Mouse (Mus musculus) mouse embryonic stem cell (cell line): Measurements from ENCODE around the gene Plekhb1.

ENCODE experiments used
- in situ Hi-C, 2 experiments: fragments of 300-500 bp; cut with MboI; formaldehyde crosslinking; loops; 1 replicate in 1 of 2; 3 replicates in 1 of 2; pipeline ENCODE4 v1.14.3; 2019 to 2020; ENCODE audit warnings: low sequenced_read_pairs in 2 of 2, low pct_unique_long_range_greater_than_20kb in 1 of 2, mixed read lengths in 1 of 2; ENCODE audit not compliant: unreplicated experiment in 1 of 2

Plekhb1 gene

DNA sequence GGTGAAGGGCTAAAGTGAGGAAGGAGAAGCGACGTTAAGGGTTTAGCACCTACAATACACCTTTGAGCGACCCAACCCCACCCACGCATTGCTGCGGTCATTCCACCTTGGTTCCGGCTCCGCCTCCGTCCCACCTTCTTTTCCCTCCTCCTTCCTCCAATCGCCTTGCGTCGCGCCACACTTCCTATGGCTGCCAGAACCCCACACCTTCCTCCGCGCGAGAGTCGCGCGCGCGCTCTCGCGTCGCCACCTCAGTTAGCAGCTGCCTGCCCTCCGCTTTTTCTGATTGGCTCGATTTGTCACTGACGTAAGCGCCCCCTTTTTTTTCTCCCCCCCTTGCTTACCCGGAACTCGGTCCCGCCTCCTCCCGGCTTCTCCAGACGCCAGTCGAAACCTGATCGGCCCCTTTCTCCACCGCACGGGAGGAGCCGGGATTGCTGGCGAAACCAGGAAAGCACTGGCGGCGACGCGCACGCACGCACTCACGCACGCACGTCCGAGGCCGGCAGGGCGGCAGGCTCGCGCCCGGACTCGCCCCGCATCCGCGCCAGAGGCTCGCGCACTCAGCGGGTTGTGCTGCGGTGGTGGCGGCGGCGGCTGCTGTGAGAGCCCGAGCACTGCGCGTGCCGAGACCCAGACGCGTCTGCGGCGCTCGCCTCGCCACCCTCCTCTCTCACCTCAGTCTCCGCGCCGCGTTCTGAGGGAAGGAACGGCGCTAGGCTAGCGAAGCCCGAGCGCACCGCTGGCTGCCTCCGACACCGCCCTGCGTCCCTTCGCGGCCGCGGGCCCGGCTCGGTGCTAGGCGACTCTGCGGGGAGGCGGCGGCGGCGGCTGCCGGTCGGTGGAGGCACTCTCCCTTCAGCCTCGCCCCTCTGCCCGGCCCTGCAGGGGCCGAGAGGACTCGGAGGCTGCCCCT lies 54.7 kb downstream of the Plekhb1 start, which contains the start of gene Rab6a:
Rab6a (plus strand) TSS at position 197 of the 916 bp plus-strand sequence.
- in situ Hi-C loops, result no loop called here

DNA sequence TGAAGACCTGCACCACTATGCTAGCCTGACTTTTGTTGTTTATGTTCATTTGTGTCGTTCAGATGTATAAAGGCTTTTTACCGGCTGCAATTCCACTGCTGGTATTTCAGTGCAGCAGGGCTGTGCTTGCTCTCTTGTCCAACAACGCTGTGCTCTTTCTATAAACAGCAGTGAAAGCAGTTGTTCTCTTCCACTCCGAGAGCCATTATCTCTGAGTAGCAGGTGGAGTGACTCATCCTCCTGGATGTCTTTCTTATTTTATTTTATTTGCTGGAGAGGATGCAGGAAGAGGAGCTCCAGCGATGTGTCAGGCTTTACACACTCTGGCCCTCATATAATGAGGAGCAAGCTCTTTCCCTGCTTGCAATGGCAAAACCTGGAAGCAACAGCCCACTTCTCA lies 62.0 kb downstream of the Plekhb1 start:
- in situ Hi-C loops, result no loop called here

DNA sequence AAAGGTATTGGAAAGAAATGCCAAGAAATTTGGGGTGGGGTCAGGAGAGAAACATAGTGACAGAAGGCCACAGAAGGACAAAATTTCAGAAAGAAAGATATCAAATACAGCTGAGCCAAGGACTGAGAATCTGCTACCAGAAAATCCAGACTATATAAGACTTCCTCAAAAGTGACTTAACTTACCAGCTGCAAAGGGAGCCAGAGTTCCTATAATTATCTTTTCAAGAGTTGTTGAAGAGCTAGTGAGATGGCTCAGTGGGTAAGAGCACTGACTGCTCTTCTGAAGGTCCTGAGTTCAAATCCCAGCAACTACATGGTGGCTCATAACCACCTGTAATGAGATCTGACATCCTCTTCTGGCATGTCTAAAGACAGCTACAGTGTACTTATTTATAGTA lies 68.9 kb downstream of the Plekhb1 start:
- in situ Hi-C loops, result no loop called here
